In the genomic region with DNA sequence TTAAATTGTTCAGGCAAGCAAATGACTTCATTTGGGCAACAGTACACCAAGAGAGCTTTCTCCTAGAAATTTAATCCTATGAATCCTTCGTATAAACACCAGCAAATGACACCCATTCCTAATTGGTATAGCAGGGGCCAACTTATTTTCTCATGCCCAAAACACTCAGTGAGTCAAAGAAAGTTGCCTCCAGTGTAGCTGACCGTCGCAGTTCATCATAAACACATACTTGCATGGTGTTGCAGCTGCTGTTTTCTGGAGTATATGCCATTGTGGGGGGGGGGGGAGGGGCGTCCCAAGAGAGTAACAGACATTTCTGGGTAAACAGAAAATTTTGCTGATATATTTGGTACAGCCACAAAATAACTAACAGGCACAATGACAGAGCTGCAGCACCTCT, we compare ENCODE assay signal across 18 mouse cellular contexts.
"Had no signal": no experiment of that assay in that cellular context is flagged by ENCODE, and none has a peak within 500 bp of the region (broad histone marks: within the 10 kb centered on the region; RNA-seq: fewer than 3 reads in every experiment).

No protein-coding gene starts in this region.

- DNase-seq: kidney, adult 2 months; kidney, postnatal 36 days; layer of hippocampus, postnatal 36 days; liver; midbrain, embryonic 14.5 days; retina, postnatal 1 day; right cerebral cortex, postnatal 25 days; thymus, adult 18-20 months; thymus, postnatal 36 days had no signal

- H3K36me3 ChIP-seq: liver, embryonic 12.5 days; liver, embryonic 15.5 days; lung, embryonic 15.5 days; neural tube, embryonic 13.5 days had no signal

- H3K9ac ChIP-seq: limb, embryonic 12.5 days; liver, embryonic 12.5 days; liver, embryonic 15.5 days; lung, embryonic 15.5 days; neural tube, embryonic 13.5 days had no signal

- H3K4me3 ChIP-seq: left cerebral cortex, adult 2 months; limb, embryonic 12.5 days; liver, embryonic 12.5 days; liver, embryonic 15.5 days; lung, embryonic 15.5 days; neural tube, embryonic 13.5 days had no signal

- ATAC-seq: intestine, postnatal 0 days; liver, embryonic 12.5 days had no signal

- H3K4me1 ChIP-seq: limb, embryonic 12.5 days; liver, embryonic 12.5 days; liver, embryonic 15.5 days; lung, embryonic 15.5 days; neural tube, embryonic 13.5 days had no signal

- H3K27ac ChIP-seq: kidney, postnatal 0 days; left cerebral cortex, adult 2 months; limb, embryonic 12.5 days; liver, embryonic 12.5 days; liver, embryonic 15.5 days; lung, embryonic 15.5 days; neural tube, embryonic 13.5 days had no signal

- H3K9me3 ChIP-seq: limb, embryonic 12.5 days; liver, embryonic 12.5 days; liver, embryonic 15.5 days; lung, embryonic 15.5 days; neural tube, embryonic 13.5 days had no signal

- H3K4me2 ChIP-seq: limb, embryonic 12.5 days; liver, embryonic 12.5 days; liver, embryonic 15.5 days; lung, embryonic 15.5 days; midbrain, embryonic 11.5 days; neural tube, embryonic 13.5 days had no signal

- H3K27me3 ChIP-seq: limb, embryonic 12.5 days; liver, embryonic 12.5 days; liver, embryonic 15.5 days; lung, embryonic 15.5 days; neural tube, embryonic 13.5 days had no signal
